Mouse (Mus musculus) midbrain, embryonic 12.5 days (tissue): Measurements from ENCODE around the gene Zfp112. TPM values are rescaled to one million over a fixed set of nuclear protein-coding genes. Genes with fewer than 3 reads are reported as not detected.

Experiments
- ATAC-seq: fragments of 200-750 bp; cut with Nextera tagmentation; 2 replicates; pipeline ENCODE4 v1.8.0; 2017; ENCODE audit warnings: low read depth, moderate TSS enrichment, moderate library complexity; ENCODE audit not compliant: low FRiP score
- H3K27ac ChIP-seq: fragments of 300-500 bp; sonication (generic); replicated peaks from 2 replicates; pipeline ENCODE4 v1.5.1; 2016; ENCODE audit warnings: mild to moderate bottlenecking
- H3K27me3 ChIP-seq: fragments of 300-500 bp; sonication (generic); 2 replicates; pipeline ENCODE4 v1.6.1; 2016; ENCODE audit warnings: mild to moderate bottlenecking
- H3K36me3 ChIP-seq: fragments of 300-500 bp; sonication (generic); 2 replicates; pipeline ENCODE4 v1.6.1; 2016
- H3K4me1 ChIP-seq: fragments of 300-500 bp; sonication (generic); 2 replicates; pipeline ENCODE4 v1.6.1; 2016
- H3K4me2 ChIP-seq: fragments of 300-500 bp; sonication (generic); replicated peaks from 2 replicates; pipeline ENCODE4 v1.6.1; 2016; ENCODE audit warnings: mild to moderate bottlenecking, moderate library complexity
- H3K4me3 ChIP-seq: fragments of 300-500 bp; sonication (generic); 2 replicates; pipeline ENCODE4 v1.5.1; 2016; ENCODE audit warnings: mild to moderate bottlenecking
- H3K9ac ChIP-seq: fragments of 300-500 bp; sonication (generic); replicated peaks from 2 replicates; pipeline ENCODE4 v1.6.1; 2016; ENCODE audit warnings: mild to moderate bottlenecking, moderate library complexity
- H3K9me3 ChIP-seq: fragments of 300-500 bp; sonication (generic); 2 replicates; pipeline ENCODE4 v1.6.1; 2016; ENCODE audit warnings: mild to moderate bottlenecking
- WGBS: fragments of 180-500 bp; shearing (Covaris S2); methylation state at CpG from one replicate; pipeline ENCODE4 v1.1.7; 2016; 5-methylcytosine and 5-hydroxymethylcytosine counted together
- polyA plus RNA-seq: library from polyadenylated mRNA; unstranded; fragments of >200 nt; fragmentation: Nextera tagmentation; extraction: Ambion mirVana; gene quantifications from 2 replicates; pipeline ENCODE4 v1.2.1, GENCODE M21; 2016

The Zfp112 gene
- polyA plus RNA-seq, 1 experiment from 2014 or later, result 8.3 TPM

- no peaks in the 10 kb centered on the region for H3K36me3 ChIP-seq
- WGBS, result 78% methylated on average over 4 of the region's 4 CpGs
Observed at GRCm38 (mm10) chr7:24116655-24117054, 4.5 kb downstream of the Zfp112 start.

GRCm38 (mm10) chr7:24133425-24133995, 21.4 kb downstream of the Zfp112 start:
- ATAC-seq, result peak; percentile 70
- Histone ChIP-seq H3K9ac (peak overlapping the region; percentile 81), H3K27ac (0 out of 2 replicates have a peak overlapping the region, but pooled peaks have one; percentile 25), H3K4me3 (peak overlapping the region; percentile 75), H3K4me1 (peaks cover 11% of the 10 kb centered on the region), H3K36me3 (peaks cover 24% of the 10 kb centered on the region), H3K9me3 (no peaks in the 10 kb centered on the region), H3K27me3 (no peaks in the 10 kb centered on the region), H3K4me2 (peak overlapping the region; percentile 75)
- 17% methylated on average over 6 of the region's 6 CpGs for WGBS

More at GRCm38 (mm10) chr7:24116655-24117054, 4.5 kb downstream of the Zfp112 start:
- peaks cover 7% of the 10 kb centered on the region for H3K4me1 ChIP-seq
- ATAC-seq, result no peak
- H3K9me3 ChIP-seq, result no peaks in the 10 kb centered on the region
- H3K27ac ChIP-seq, result no peak overlapping the region
- no peak overlapping the region for H3K9ac ChIP-seq
- H3K27me3 ChIP-seq, result no peaks in the 10 kb centered on the region
- H3K4me2 ChIP-seq, result no peak overlapping the region
- H3K4me3 ChIP-seq, result no peak overlapping the region

GRCm38 (mm10) chr7:24133996-24134828, 22.1 kb downstream of the Zfp112 start, which contains the start of gene Zfp235:
Zfp235 (plus strand) TSS chr7:24134169.
- Histone ChIP-seq H3K36me3 (peaks cover 31% of the 10 kb centered on the region), H3K4me3 (peak within 1 kb of the TSS; percentile 75), H3K9me3 (no peaks in the 10 kb centered on the region), H3K4me1 (peaks cover 11% of the 10 kb centered on the region), H3K9ac (peak within 1 kb of the TSS; percentile 81), H3K4me2 (peak within 1 kb of the TSS; percentile 75), H3K27ac (0 out of 2 replicates have a peak within 1 kb of the TSS, but pooled peaks have one; percentile 25), H3K27me3 (no peaks in the 10 kb centered on the region)
- WGBS, result 4% methylated on average over 32 of the region's 32 CpGs
- peak; percentile 96 for ATAC-seq

- 92% methylated on average over 6 of the region's 6 CpGs for WGBS
Observed at GRCm38 (mm10) chr7:24142566-24142965, 30.5 kb downstream of the Zfp112 start.

GRCm38 (mm10) chr7:24153272-24153671, 41.2 kb downstream of the Zfp112 start:
- H3K27me3 ChIP-seq, result no peaks in the 10 kb centered on the region
- no peak for ATAC-seq
- no peak overlapping the region for H3K9ac ChIP-seq
- no peak overlapping the region for H3K4me2 ChIP-seq
- no peak overlapping the region for H3K27ac ChIP-seq
- H3K36me3 ChIP-seq, result no peaks in the 10 kb centered on the region
- WGBS, result 7% methylated on average over 1 of the region's 1 CpGs
- H3K9me3 ChIP-seq, result peaks cover 4% of the 10 kb centered on the region; the same call in 1 of the 2 replicates
- H3K4me3 ChIP-seq, result no peak overlapping the region
- H3K4me1 ChIP-seq, result no peaks in the 10 kb centered on the region

More at GRCm38 (mm10) chr7:24142566-24142965, 30.5 kb downstream of the Zfp112 start:
- H3K27me3 ChIP-seq, result no peaks in the 10 kb centered on the region
- H3K36me3 ChIP-seq, result peaks cover 49% of the 10 kb centered on the region
- no peak overlapping the region for H3K4me2 ChIP-seq
- no peaks in the 10 kb centered on the region for H3K9me3 ChIP-seq
- ATAC-seq, result no peak
- H3K9ac ChIP-seq, result no peak overlapping the region
- H3K4me1 ChIP-seq, result no peaks in the 10 kb centered on the region
- H3K4me3 ChIP-seq, result no peak overlapping the region
- no peak overlapping the region for H3K27ac ChIP-seq

GRCm38 (mm10) chr7:24172191-24172590, 60.1 kb downstream of the Zfp112 start:
- Histone ChIP-seq H3K36me3 (no peaks in the 10 kb centered on the region), H3K27me3 (no peaks in the 10 kb centered on the region), H3K9me3 (no peaks in the 10 kb centered on the region), H3K9ac (no peak overlapping the region), H3K4me1 (no peaks in the 10 kb centered on the region), H3K4me2 (no peak overlapping the region), H3K4me3 (no peak overlapping the region), H3K27ac (no peak overlapping the region)
- 70% methylated on average over 4 of the region's 4 CpGs for WGBS
- ATAC-seq, result no peak

- Histone ChIP-seq H3K4me3 (peak within 1 kb of the TSS; percentile 58), H3K27me3 (no peaks in the 10 kb centered on the region), H3K36me3 (no peaks in the 10 kb centered on the region), H3K27ac (no peak within 1 kb of the TSS), H3K4me1 (no peaks in the 10 kb centered on the region), H3K4me2 (peak within 1 kb of the TSS; percentile 57), H3K9ac (peak within 1 kb of the TSS; percentile 64), H3K9me3 (no peaks in the 10 kb centered on the region)
- 15% methylated on average over 23 of the region's 23 CpGs for WGBS
- peak; percentile 91 for ATAC-seq
Observed at GRCm38 (mm10) chr7:24174618-24175336, 62.7 kb downstream of the Zfp112 start, which contains the start of gene Zfp114. Zfp114 (plus strand) TSS chr7:24175060.

- H3K27ac ChIP-seq, result no peak overlapping the region
- peak overlapping the region; percentile 58 for H3K4me3 ChIP-seq
- WGBS, result 62% methylated on average over 6 of the region's 6 CpGs
- H3K27me3 ChIP-seq, result no peaks in the 10 kb centered on the region
- no peaks in the 10 kb centered on the region for H3K36me3 ChIP-seq
- peak overlapping the region; percentile 57 for H3K4me2 ChIP-seq
- no peak; the same call in 1 of the 2 replicates for ATAC-seq
- peak overlapping the region; percentile 64 for H3K9ac ChIP-seq
- no peaks in the 10 kb centered on the region for H3K4me1 ChIP-seq
- H3K9me3 ChIP-seq, result no peaks in the 10 kb centered on the region
Observed at GRCm38 (mm10) chr7:24175337-24175711, 63.2 kb downstream of the Zfp112 start.

Other genes with a start within 250 kb of the Zfp112 start
- not detected in 2 replicates for gene Vmn1r177, start 245.9 kb upstream of the Zfp112 start, polyA plus RNA-seq
- not detected in 2 replicates for gene Vmn1r178, start 220.3 kb upstream of the Zfp112 start, polyA plus RNA-seq
- gene Vmn1r179, start 185.3 kb upstream of the Zfp112 start, polyA plus RNA-seq, result not detected in 2 replicates
- not detected in 2 replicates for gene Vmn1r180, start 161.7 kb upstream of the Zfp112 start, polyA plus RNA-seq
- gene Vmn1r181, start 137.7 kb upstream of the Zfp112 start, polyA plus RNA-seq, result not detected in 2 replicates
- gene V1rd19, start 110.6 kb upstream of the Zfp112 start, polyA plus RNA-seq, result not detected in 2 replicates
- not detected in 2 replicates for gene Vmn1r183, start 59.1 kb upstream of the Zfp112 start, polyA plus RNA-seq
- gene Zfp180, start 30.4 kb upstream of the Zfp112 start, polyA plus RNA-seq, result 32.4 and 34.9 TPM in 2 replicates
- gene Zfp235, start 21.9 kb downstream of the Zfp112 start, polyA plus RNA-seq, result 15.3 and 17.1 TPM in 2 replicates
- gene Zfp114, start 62.7 kb downstream of the Zfp112 start, polyA plus RNA-seq, result 6.1 and 7.4 TPM in 2 replicates
- gene Zfp111, start 99.1 kb downstream of the Zfp112 start, polyA plus RNA-seq, result 8.3 and 10.7 TPM in 2 replicates
- gene Zfp109, start 125.2 kb downstream of the Zfp112 start, polyA plus RNA-seq, result 3.8 and 5.2 TPM in 2 replicates
- 3.8 and 4.8 TPM in 2 replicates for gene Zfp108, start 142.5 kb downstream of the Zfp112 start, polyA plus RNA-seq
- 7.1 and 7.7 TPM in 2 replicates for gene Zfp93, start 158.1 kb downstream of the Zfp112 start, polyA plus RNA-seq
- gene Zfp61, start 188.9 kb downstream of the Zfp112 start, polyA plus RNA-seq, result 45.1 and 45.4 TPM in 2 replicates
- 16.6 and 18.1 TPM in 2 replicates for gene Zfp94, start 204.4 kb downstream of the Zfp112 start, polyA plus RNA-seq
- not detected in 2 replicates for gene Tescl, start 221.6 kb downstream of the Zfp112 start, polyA plus RNA-seq
- not detected in 2 replicates for gene Lypd5, start 236.9 kb downstream of the Zfp112 start, polyA plus RNA-seq